Mouse (Mus musculus): Measurements from ENCODE around the gene Eml6. TPM values are rescaled to one million over a fixed set of nuclear protein-coding genes. Genes with fewer than 3 reads are reported as not detected.
A peak's percentile ranks its signal among the peaks of the same experiment; 100 is the strongest.
"Not testable (repeated sequence)": the region's sequence is repeated elsewhere in the genome, so short reads cannot be mapped to it uniquely, and the experiment has no call there.

The Eml6 gene
- polyA plus RNA-seq, 1 experiment: 2.5 TPM

DNA sequence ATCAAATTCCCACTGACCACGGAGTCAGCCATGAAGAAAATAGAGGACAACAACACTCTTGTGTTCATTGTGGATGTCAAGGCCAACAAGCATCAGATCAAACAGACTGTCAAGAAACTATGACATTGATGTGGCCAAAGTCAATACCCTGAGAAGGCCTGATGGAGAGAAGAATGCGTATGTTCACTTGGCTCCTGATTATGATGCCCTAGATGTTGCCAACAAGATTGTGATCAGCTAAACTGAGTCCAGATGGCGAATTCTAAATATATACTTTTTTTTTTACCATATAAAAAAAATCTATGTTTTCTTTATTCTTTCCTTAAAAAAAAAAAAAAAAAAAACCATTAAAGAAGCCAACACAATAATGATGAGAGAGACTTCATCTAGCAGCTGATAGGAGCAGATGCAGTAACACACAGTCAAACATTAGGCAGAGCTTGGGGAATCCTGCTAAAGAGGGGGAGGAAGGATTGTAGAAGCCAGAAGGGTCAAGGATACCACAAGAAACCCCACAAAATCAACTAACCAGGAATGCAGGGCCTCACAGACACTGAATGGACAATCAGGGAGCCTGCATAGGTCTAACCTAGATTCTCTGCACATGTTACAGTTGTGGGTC is 185.1 kb downstream of the Eml6 start:
- DNase-seq: no peak
- 97% methylated on average over 3 of the region's 3 CpGs for WGBS
- Histone ChIP-seq H3K4me3 (ENCODE audit: insufficient read depth, low read depth, low read length) (no peak overlapping the region), H3K27me3 (replicated peaks; ENCODE audit: control insufficient read depth, insufficient read depth, low read length) (no peaks in the 10 kb centered on the region), H3K36me3 (ENCODE audit: control insufficient read depth, insufficient read depth, low read length) (no peaks in the 10 kb centered on the region; the same call in 1 of the 2 replicates), H3K4me1 (ENCODE audit: control insufficient read depth, insufficient read depth, low read length) (no peaks in the 10 kb centered on the region), H3K27ac (ENCODE audit: insufficient read depth, low read depth, low read length) (no peak overlapping the region)
- TF ChIP-seq CTCF (conservative IDR thresholded peaks at IDR 0.05; ENCODE audit: insufficient read depth, insufficient read length, low read depth, low read length) (no peak), POLR2A (IDR thresholded peaks at IDR 0.05; ENCODE audit: low read depth, low read length) (no peak)

DNA sequence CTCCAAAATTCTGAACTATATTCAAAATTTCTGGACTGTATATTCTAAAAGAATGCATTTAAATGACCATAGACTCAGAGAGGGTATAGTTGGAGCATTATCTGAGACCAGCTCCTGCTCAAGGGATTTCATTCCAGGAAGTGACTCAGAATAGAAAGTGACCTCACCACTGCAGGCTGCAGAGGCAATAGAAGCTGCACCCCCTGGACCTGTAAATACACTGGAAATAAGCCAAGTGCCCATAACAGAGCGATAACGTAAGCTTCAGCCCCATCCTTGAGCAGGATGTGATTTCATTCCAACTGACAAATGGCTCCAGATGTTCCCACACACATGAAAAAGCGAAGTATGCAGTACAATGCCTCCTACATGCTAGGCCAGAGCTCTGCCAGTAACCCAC is 186.1 kb downstream of the Eml6 start:
- Histone ChIP-seq H3K27ac (ENCODE audit: insufficient read depth, low read depth, low read length) (no peak overlapping the region), H3K27me3 (replicated peaks; ENCODE audit: control insufficient read depth, insufficient read depth, low read length) (no peaks in the 10 kb centered on the region), H3K4me3 (ENCODE audit: insufficient read depth, low read depth, low read length) (no peak overlapping the region), H3K4me1 (ENCODE audit: control insufficient read depth, insufficient read depth, low read length) (no peaks in the 10 kb centered on the region), H3K36me3 (ENCODE audit: control insufficient read depth, insufficient read depth, low read length) (no peaks in the 10 kb centered on the region; the same call in 1 of the 2 replicates)
- peak; percentile 62 for DNase-seq
- TF ChIP-seq CTCF (conservative IDR thresholded peaks at IDR 0.05; ENCODE audit: insufficient read depth, insufficient read length, low read depth, low read length) (no peak), POLR2A (IDR thresholded peaks at IDR 0.05; ENCODE audit: low read depth, low read length) (no peak)
- WGBS: 53% methylated on average over 3 of the region's 3 CpGs

DNA sequence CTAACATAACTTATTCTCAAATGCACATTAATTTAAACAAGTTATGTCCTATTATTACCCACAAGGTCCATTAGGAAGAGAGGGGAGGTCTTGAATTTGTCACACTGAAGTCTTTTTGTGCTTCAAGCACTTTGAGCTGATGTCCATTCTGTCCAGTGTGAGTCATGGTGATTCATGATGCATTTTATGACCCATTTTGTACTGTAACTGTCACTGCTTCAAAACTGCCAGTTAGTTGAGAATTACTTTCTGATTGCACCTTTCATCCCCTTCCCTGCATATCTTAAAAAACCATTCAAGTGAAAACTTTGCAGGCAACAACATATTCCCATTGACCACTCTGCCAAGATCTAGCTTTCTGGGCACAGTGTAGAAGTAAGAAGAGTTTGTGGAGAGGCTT is 188.8 kb downstream of the Eml6 start:
- Histone ChIP-seq H3K4me1 (ENCODE audit: control insufficient read depth, insufficient read depth, low read length) (no peaks in the 10 kb centered on the region), H3K4me3 (ENCODE audit: insufficient read depth, low read depth, low read length) (no peak overlapping the region), H3K27ac (ENCODE audit: insufficient read depth, low read depth, low read length) (no peak overlapping the region), H3K36me3 (ENCODE audit: control insufficient read depth, insufficient read depth, low read length) (no peaks in the 10 kb centered on the region; the same call in 1 of the 2 replicates), H3K27me3 (replicated peaks; ENCODE audit: control insufficient read depth, insufficient read depth, low read length) (no peaks in the 10 kb centered on the region)
- no peak for TF ChIP-seq CTCF (conservative IDR thresholded peaks at IDR 0.05; ENCODE audit: insufficient read depth, insufficient read length, low read depth, low read length)
- no peak for DNase-seq

DNA sequence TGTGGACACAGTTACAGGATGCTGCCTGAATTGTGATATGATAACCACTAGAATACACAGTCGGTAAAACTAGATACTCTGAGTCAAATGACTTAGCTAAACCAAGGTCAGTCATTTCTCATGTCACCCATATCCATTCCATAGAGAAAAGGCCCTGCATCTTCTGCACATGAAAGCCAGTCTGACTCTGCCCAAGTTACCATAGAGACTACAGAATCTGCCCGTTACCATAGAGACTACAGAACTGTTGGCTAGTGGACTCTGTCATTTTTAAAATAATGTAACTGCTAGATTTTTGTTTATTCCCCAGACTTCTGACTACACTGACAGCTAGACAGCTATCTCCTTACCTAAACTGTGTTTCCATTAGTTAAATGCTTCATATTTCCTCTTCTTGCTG is 198.1 kb downstream of the Eml6 start:
- 76% methylated on average over 2 of the region's 2 CpGs for WGBS
- no peak for DNase-seq
- H3K4me3 ChIP-seq (ENCODE audit: insufficient read depth, low read depth, low read length): no peak overlapping the region
- no peaks in the 10 kb centered on the region for H3K4me1 ChIP-seq (ENCODE audit: control insufficient read depth, insufficient read depth, low read length)
- H3K27me3 ChIP-seq (replicated peaks; ENCODE audit: control insufficient read depth, insufficient read depth, low read length): no peaks in the 10 kb centered on the region
- no peak overlapping the region for H3K27ac ChIP-seq (ENCODE audit: insufficient read depth, low read depth, low read length)
- TF ChIP-seq POLR2A (IDR thresholded peaks at IDR 0.05; ENCODE audit: low read depth, low read length): no peak
- no peak for TF ChIP-seq CTCF (conservative IDR thresholded peaks at IDR 0.05; ENCODE audit: insufficient read depth, insufficient read length, low read depth, low read length)
- no peaks in the 10 kb centered on the region for H3K36me3 ChIP-seq (ENCODE audit: control insufficient read depth, insufficient read depth, low read length)

DNA sequence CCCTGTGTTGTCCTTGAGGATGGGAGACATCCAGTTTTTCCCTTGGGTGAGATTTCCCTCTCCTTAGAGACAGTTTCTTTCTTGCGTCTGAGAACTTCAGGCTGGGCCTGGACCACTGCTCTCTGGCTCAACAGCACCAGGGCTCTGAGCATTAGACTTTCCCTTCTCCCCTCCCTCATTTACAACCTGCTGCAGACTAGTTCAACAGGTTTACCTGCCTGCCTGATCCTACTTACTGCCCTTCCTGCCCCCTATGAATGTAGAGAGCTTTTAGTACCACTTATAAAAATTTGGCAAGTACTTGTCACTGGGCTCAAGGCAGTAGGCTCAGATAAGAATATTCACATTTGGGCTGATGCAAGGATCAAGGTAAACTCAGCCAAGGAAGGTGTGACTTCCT is 199.8 kb downstream of the Eml6 start:
- WGBS: 94% methylated on average over 1 of the region's 1 CpGs
- H3K4me3 ChIP-seq (ENCODE audit: insufficient read depth, low read depth, low read length): no peak overlapping the region
- DNase-seq: no peak

DNA sequence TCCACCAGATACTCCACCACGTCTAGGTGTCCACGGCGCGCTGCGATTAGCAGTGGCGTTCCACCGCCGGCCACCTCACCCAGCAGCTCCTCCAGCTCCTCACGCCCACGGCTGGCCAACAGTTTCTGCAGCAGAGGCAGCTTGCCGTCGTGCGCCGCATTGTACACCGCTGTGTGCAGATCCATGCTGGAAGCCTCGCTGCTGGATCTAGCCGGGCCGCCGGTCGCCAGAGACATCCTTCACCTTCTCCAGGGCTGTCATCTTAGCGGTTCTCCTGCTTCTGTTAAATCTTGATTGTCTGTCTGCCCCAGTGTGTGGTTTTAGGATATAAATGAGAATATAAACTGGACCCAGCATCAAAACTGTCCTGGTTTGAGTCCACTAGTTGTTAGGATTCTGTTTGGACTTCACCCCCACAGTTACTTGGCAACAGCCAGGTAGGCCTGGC is 200.5 kb downstream of the Eml6 start, which contains the start of gene 4931440F15Rik:
TSS of gene 4931440F15Rik (minus strand) at position 398 of the 448 bp plus-strand sequence.
- not testable (repeated sequence) for H3K36me3 ChIP-seq (ENCODE audit: control insufficient read depth, insufficient read depth, low read length); H3K4me3 ChIP-seq (ENCODE audit: insufficient read depth, low read depth, low read length); H3K27ac ChIP-seq (ENCODE audit: insufficient read depth, low read depth, low read length); DNase-seq; H3K4me1 ChIP-seq (ENCODE audit: control insufficient read depth, insufficient read depth, low read length); H3K27me3 ChIP-seq (replicated peaks; ENCODE audit: control insufficient read depth, insufficient read depth, low read length)
- WGBS: 49% methylated on average over 21 of the region's 21 CpGs

More for the DNA sequence above, 199.8 kb downstream of the Eml6 start:
- Histone ChIP-seq H3K27me3 (replicated peaks; ENCODE audit: control insufficient read depth, insufficient read depth, low read length) (no peaks in the 10 kb centered on the region), H3K27ac (ENCODE audit: insufficient read depth, low read depth, low read length) (no peak overlapping the region), H3K36me3 (ENCODE audit: control insufficient read depth, insufficient read depth, low read length) (no peaks in the 10 kb centered on the region), H3K4me1 (ENCODE audit: control insufficient read depth, insufficient read depth, low read length) (no peaks in the 10 kb centered on the region)
- TF ChIP-seq POLR2A (IDR thresholded peaks at IDR 0.05; ENCODE audit: low read depth, low read length) (no peak), CTCF (conservative IDR thresholded peaks at IDR 0.05; ENCODE audit: insufficient read depth, insufficient read length, low read depth, low read length) (no peak)

DNA sequence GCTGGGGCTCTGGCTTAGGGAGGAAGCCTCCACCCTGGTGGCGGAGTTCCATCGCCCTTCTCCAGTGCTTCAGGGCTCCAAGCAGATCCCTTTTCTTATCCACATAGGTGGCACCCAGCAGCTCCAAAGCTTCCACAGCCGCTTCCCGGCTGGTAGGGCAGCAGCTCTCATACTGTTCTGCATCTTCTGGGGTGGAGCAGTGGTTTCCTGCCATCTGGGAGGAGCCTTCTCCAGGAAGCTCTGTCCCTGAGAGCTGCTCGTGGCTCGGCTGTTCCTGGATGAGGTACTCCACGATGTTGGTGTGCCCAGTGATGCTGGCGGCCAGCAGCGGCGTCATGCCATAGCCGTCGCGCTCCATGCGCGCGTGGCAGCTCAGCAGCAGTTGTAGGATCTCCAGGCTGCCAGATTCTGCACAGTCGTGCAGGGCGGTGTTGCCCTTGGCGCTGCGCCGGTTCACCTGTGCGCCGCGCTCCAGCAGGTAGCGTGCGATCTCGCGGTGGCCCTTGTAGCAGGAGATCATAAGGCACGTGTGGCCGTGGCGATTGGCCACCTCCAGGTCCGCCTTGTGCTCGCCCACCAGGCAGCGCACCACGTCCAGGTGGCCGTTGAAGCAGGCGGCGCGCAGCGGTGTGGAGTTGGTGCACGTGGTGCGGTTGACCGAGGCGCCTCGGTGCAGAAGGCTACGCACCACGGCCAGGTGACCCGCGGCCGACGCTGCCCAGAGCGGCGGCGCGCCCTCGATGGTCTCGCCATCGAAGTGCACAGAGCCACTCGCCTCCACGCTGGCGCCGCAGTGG is 201.2 kb downstream of the Eml6 start:
- H3K27me3 ChIP-seq (replicated peaks; ENCODE audit: control insufficient read depth, insufficient read depth, low read length); H3K36me3 ChIP-seq (ENCODE audit: control insufficient read depth, insufficient read depth, low read length); DNase-seq; H3K27ac ChIP-seq (ENCODE audit: insufficient read depth, low read depth, low read length); H3K4me1 ChIP-seq (ENCODE audit: control insufficient read depth, insufficient read depth, low read length); H3K4me3 ChIP-seq (ENCODE audit: insufficient read depth, low read depth, low read length): not testable (repeated sequence)
- 27% methylated on average over 62 of the region's 62 CpGs for WGBS

Measured in kidney, adult 2 months (tissue).